Mouse (Mus musculus): Measurements from ENCODE around the gene Coch.

- TF ChIP-seq GATA1 (IDR thresholded peaks at IDR 0.05; ENCODE audit: borderline replicate concordance, low read length) (no peak), FLI1 (IDR thresholded peaks at IDR 0.05; ENCODE audit: low read length) (no peak)
These were observed 19.2 kb downstream of the Coch start for GRCm38 (mm10) chr12:51612361-51612760.
